Mouse (Mus musculus): Measurements from ENCODE around the gene Gm9732. TPM values are rescaled to one million over a fixed set of nuclear protein-coding genes. Genes with fewer than 3 reads are reported as not detected.
"Not testable (repeated sequence)": the region's sequence is repeated elsewhere in the genome, so short reads cannot be mapped to it uniquely, and the experiment has no call there.

The Gm9732 gene
- total RNA-seq, 2 experiments from 2014 or later: not detected

DNA sequence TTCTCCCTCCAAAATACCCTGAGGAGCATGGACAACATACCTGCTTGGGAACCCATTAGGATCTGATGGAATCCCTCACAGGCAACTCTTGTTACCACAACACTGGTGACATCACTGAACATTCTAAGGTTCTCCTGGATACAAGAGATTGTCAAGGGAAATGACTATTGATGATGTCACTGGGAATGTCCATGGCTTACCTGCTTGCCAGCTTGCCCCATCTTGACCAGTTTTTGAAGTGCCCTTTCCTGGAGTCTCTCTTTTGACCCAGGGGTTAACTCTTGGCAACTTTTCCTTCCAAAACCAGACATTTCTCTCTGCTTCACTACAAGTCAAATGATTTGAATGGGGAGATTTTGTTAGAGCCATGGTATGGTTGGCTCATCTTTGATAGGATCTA lies 72.9 kb downstream of the Gm9732 start, which contains the start of gene 1700001F09Rik:
Gene 1700001F09Rik (minus strand): TSS at position 101 of the 400 bp plus-strand sequence.
- DNase-seq; intact Hi-C loops (cut with DNase I): not testable (repeated sequence)

DNA sequence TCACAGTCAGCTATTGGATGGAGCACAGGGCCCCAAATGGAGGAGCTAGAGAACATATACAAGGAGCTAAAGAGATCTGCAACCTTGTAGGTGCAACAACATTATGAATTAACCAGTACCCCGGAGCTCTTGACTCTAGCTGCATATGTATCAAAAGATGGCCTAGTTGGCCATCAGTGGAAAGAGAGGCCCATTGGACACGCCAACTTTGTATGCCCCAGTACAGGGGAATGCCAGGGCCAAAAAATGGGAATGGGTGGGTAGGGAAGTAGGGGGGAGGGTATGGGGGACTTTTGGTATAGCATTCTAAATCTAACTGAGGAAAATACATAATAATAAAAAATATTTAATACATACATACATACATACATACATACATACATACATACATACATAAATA lies 78.1 kb downstream of the Gm9732 start:
- DNase-seq; intact Hi-C loops (cut with DNase I): not testable (repeated sequence)

Other genes with a start within 250 kb of the Gm9732 start
- not detected for gene Gm8094, start 198.4 kb upstream of the Gm9732 start, total RNA-seq (2021)
- gene Gm8104, start 174.4 kb upstream of the Gm9732 start, total RNA-seq (2021): not detected
- not detected for gene Gm7233, start 95.2 kb upstream of the Gm9732 start, total RNA-seq (2021)
- not detected for gene Gm8122, start 39.7 kb upstream of the Gm9732 start, total RNA-seq (2021)
- not detected for gene Gm8126, start 16.4 kb upstream of the Gm9732 start, total RNA-seq (2021)
- not detected for gene Gm8127, start 18.8 kb downstream of the Gm9732 start, total RNA-seq (2021)
- not detected for gene 1700001F09Rik, start 72.8 kb downstream of the Gm9732 start, total RNA-seq (2021)
- not detected for gene Gm8138, start 141.3 kb downstream of the Gm9732 start, total RNA-seq (2021)

Measured in heart, postnatal 14 days (tissue).